Mouse (Mus musculus): ENCODE results near the gene Ap2a1.

DNA sequence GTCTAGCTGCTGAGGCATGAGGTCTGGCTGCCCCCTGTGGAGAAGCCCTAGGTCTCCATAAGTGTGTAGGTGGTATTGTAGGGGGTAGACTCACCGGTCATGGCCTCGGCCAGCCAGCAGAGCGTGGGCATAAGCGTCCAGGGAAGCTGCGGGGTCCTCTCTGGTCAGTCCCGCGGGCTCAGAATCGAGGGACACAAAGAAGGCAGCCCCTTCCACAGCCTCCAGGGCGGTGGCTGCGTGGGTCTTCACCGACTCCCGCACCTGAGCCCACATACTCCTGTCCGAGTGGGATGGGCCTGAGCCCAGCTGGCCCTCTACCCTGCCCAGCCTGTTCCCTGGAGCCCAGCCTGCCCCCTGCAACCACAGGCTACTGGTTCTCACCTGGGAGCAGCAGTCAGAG is 35.7 kb upstream of the Ap2a1 start:
- TF ChIP-seq CTCF (IDR thresholded peaks at IDR 0.05; ENCODE audit: borderline replicate concordance, insufficient read depth, low read depth, low read length) (no peak), POLR2A (IDR thresholded peaks at IDR 0.05; ENCODE audit: borderline replicate concordance, insufficient read depth, low read length) (no peak)
